Mouse (Mus musculus): Measurements from ENCODE around the gene Ehd2.

Ehd2 gene

GRCm38 (mm10) chr7:15967312-15967711, at the start of gene Ehd2:
Gene Ehd2, minus strand, starts transcription at chr7:15967567.
- DNase-seq (ENCODE audit: extremely low spot score, low spot score): peak; percentile 72

GRCm38 (mm10) chr7:16015384-16015783, 48.0 kb upstream of the Ehd2 start:
- no peak for DNase-seq (ENCODE audit: extremely low spot score, low spot score)

GRCm38 (mm10) chr7:16014521-16015175, 47.3 kb upstream of the Ehd2 start:
- no peak for DNase-seq (ENCODE audit: extremely low spot score, low spot score)

- DNase-seq (ENCODE audit: extremely low spot score, low spot score): no peak
Measured at GRCm38 (mm10) chr7:16013722-16014275, 46.4 kb upstream of the Ehd2 start.

GRCm38 (mm10) chr7:16012576-16013263, 45.4 kb upstream of the Ehd2 start:
- DNase-seq (ENCODE audit: extremely low spot score, low spot score): no peak

GRCm38 (mm10) chr7:16011418-16012085, 44.2 kb upstream of the Ehd2 start:
- DNase-seq (ENCODE audit: extremely low spot score, low spot score): no peak

GRCm38 (mm10) chr7:16010649-16011048, 43.3 kb upstream of the Ehd2 start:
- no peak for DNase-seq (ENCODE audit: extremely low spot score, low spot score)

GRCm38 (mm10) chr7:16009636-16010035, 42.3 kb upstream of the Ehd2 start:
- no peak for DNase-seq (ENCODE audit: extremely low spot score, low spot score)

- DNase-seq (ENCODE audit: extremely low spot score, low spot score): no peak
Measured at GRCm38 (mm10) chr7:16005020-16005419, 37.7 kb upstream of the Ehd2 start.

- DNase-seq (ENCODE audit: extremely low spot score, low spot score): peak; percentile 27
Measured at GRCm38 (mm10) chr7:16004177-16004856, 37.0 kb upstream of the Ehd2 start.

GRCm38 (mm10) chr7:16003032-16003431, 35.7 kb upstream of the Ehd2 start:
- no peak for DNase-seq (ENCODE audit: extremely low spot score, low spot score)

- no peak for DNase-seq (ENCODE audit: extremely low spot score, low spot score)
Measured at GRCm38 (mm10) chr7:16002171-16002570, 34.8 kb upstream of the Ehd2 start.

GRCm38 (mm10) chr7:16001691-16002090, 34.3 kb upstream of the Ehd2 start:
- DNase-seq (ENCODE audit: extremely low spot score, low spot score): no peak

GRCm38 (mm10) chr7:15993789-15994188, 26.4 kb upstream of the Ehd2 start:
- DNase-seq (ENCODE audit: extremely low spot score, low spot score): no peak

- DNase-seq (ENCODE audit: extremely low spot score, low spot score): no peak
Measured at GRCm38 (mm10) chr7:15993152-15993551, 25.8 kb upstream of the Ehd2 start.

GRCm38 (mm10) chr7:15991764-15992163, 24.4 kb upstream of the Ehd2 start:
- no peak for DNase-seq (ENCODE audit: extremely low spot score, low spot score)

GRCm38 (mm10) chr7:15987661-15988356, 20.4 kb upstream of the Ehd2 start:
- DNase-seq (ENCODE audit: extremely low spot score, low spot score): no peak

- no peak for DNase-seq (ENCODE audit: extremely low spot score, low spot score)
Measured at GRCm38 (mm10) chr7:15982729-15983407, 15.5 kb upstream of the Ehd2 start.

GRCm38 (mm10) chr7:15981538-15981937, 14.2 kb upstream of the Ehd2 start:
- no peak for DNase-seq (ENCODE audit: extremely low spot score, low spot score)

GRCm38 (mm10) chr7:15980246-15980645, 12.9 kb upstream of the Ehd2 start:
- no peak for DNase-seq (ENCODE audit: extremely low spot score, low spot score)
